Mouse (Mus musculus) left cerebral cortex, adult 6 months (tissue): Measurements from ENCODE around the gene Vsig4. TPM values are rescaled to one million over a fixed set of nuclear protein-coding genes. Genes with fewer than 3 reads are reported as not detected.

Experiments used
- long read RNA-seq, 2 experiments: library from polyadenylated mRNA; unstranded; transcript quantifications; one replicate each; pipeline ENCODE4 v2.0.0; 2019 to 2020
- polyA plus RNA-seq: library from polyadenylated mRNA; unstranded; fragments of <200 nt; fragmentation: Nextera tagmentation; gene quantifications from 2 replicates; pipeline ENCODE4 v1.2.3, GENCODE M21; 2021

The Vsig4 gene
- not detected in 2 replicates for polyA plus RNA-seq
- long read RNA-seq, experiment 1: 0 reads
- long read RNA-seq, experiment 2: 0 reads

DNA sequence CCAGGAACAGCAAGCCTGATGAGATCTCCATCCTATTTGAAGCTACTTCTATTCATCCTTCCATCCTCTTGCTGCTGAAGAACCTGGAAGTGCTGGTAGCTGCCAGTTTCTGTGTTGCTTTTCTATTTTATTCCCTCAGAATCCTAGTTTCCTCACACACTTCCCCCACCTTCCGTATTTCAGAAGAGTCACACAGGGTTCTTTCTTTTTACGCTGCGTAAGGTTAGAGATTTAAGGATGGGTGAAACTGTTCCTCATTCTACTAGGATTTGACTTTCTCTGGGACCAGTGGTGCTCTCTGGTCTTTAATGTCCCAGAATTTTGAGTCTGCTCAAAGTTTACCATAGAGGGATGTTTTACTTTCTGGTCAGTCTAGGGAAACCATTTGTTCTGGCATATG, at the start of gene Vsig4:
TSS of gene Vsig4 (minus strand) at position 101 of the 400 bp plus-strand sequence.

Other genes starting within 250 kb of the Vsig4 start
- gene Msn, start 197.4 kb downstream of the Vsig4 start, polyA plus RNA-seq: 10.8 and 14.4 TPM in 2 replicates
- 1.8 and 2.0 TPM in 2 replicates for gene Heph, start 161.9 kb upstream of the Vsig4 start, polyA plus RNA-seq
- gene Hsf3, start 162.9 kb upstream of the Vsig4 start, polyA plus RNA-seq: 0.18 TPM in 1 of 2 replicates, not detected in the other